Mouse (Mus musculus) gastrocnemius, postnatal 25 days (tissue): ENCODE data around the gene Otop3. TPM values are rescaled to one million over a fixed set of nuclear protein-coding genes. Genes with fewer than 3 reads are reported as not detected.
"Not testable (repeated sequence)": the region's sequence is repeated elsewhere in the genome, so short reads cannot be mapped to it uniquely, and the experiment has no call there.

ENCODE experiments used
- DNase-seq: peaks from one replicate; pipeline ENCODE4 v3.0.0; 2022
- total RNA-seq, 2 experiments: library from RNA; stranded (reverse); gene quantifications; 1 replicate in 1 of 2; 2 replicates in 1 of 2; pipeline ENCODE4 v1.2.3; 2021

Gene Otop3
- total RNA-seq, 2 experiments from 2014 or later, result not detected

GRCm38 (mm10) chr11:115366039-115366705, 31.6 kb downstream of the Otop3 start:
- no peak for DNase-seq

GRCm38 (mm10) chr11:115366706-115367394, 32.3 kb downstream of the Otop3 start:
- DNase-seq, result no peak

DNA sequence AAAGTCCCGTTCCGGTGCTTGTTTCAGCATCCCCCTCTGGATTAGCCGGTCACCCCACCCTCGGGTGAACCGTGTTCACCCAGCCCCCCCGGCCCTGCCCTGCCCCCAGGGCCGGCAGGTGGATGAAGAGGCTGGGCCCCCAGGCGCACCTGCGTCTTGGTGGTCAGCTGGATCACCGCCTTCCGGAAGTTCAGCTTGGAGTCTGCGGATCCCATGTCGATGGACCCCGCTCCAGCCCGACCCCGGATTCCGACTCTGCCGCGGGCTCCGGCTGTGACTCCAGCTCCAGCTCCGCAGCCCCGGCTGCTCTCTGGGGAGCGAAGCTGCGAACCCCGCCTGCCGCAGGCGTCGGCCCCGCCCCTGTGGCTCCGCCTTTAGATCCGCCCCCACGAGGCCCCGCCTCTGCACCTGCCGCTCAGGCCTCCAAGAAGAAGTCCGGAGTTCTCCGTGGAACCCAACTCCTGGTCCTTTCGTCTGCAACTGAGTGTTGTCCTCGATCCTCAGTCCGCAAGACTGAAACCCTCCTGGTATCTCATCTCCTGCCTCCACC, 32.9 kb downstream of the Otop3 start, which contains the start of gene Hid1:
Gene Hid1, minus strand, starts transcription at position 362 of the 550 bp plus-strand sequence.
- peak; percentile 77 for DNase-seq

- no peak for DNase-seq
Observed at GRCm38 (mm10) chr11:115370368-115370767, 35.8 kb downstream of the Otop3 start.

GRCm38 (mm10) chr11:115371354-115371753, 36.8 kb downstream of the Otop3 start:
- DNase-seq, result no peak

DNA sequence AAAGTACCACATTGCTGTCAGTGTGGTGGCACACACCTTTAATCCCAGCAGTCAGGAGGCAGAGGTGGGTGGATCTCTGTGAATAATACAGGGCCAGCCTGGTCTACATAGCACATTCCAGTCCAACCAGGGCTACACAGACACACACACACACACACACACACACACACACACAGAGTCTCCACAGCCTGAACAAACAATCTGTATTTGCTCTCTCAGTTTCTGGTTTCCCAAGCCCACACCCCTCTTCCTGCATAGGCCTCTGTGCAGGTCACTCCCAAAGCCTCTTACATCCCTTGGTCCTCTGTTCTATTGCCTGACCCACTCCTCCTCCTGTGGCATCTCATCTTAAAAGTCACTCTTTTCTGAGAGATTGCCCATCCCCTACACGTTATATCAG, 37.5 kb downstream of the Otop3 start:
- no peak for DNase-seq

GRCm38 (mm10) chr11:115372737-115373136, 38.2 kb downstream of the Otop3 start:
- no peak for DNase-seq

DNA sequence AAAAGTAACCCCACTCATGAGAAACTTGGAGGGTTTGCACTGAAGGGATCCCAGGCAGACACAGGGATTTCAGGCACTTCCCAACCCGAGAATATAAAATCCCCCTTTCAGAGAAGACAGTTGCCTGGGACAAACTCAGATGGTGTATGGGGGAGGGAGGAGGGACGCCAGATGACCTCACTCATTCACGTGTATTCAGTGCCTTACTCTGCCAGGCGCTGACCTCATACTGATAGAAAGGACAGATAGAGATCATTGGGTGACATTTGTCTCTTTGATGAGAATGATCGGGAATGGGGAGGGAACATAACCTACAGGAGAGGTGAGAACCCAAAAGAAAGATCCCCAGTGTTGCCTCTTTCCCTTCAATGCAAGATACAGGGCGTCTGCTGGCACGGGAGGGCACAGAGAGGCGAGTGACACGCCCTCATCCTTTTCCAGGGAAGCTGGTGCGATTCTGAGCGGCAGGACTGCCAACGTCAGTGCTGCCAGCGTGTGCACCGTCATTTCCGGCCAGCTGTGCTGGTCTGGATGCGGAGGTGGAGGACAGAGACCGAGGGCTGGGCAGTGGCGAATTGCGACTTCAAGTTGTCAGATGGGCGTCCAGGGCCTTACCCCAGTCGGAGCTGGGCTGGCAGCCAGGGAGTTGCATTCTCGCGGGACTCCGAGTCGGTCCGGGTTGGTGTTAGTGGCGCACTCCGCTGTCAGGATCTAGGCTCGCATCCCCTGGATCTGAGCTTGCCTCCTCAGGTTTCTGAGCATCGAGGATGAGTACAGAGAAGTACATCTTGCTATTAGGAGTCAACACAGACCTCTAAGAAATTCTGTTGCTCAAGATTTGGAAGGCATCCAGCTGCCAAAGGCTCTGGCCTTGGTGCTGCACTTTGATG, 39.5 kb downstream of the Otop3 start:
- DNase-seq, result peak; percentile 66

GRCm38 (mm10) chr11:115374695-115375425, 40.3 kb downstream of the Otop3 start:
- no peak for DNase-seq

DNA sequence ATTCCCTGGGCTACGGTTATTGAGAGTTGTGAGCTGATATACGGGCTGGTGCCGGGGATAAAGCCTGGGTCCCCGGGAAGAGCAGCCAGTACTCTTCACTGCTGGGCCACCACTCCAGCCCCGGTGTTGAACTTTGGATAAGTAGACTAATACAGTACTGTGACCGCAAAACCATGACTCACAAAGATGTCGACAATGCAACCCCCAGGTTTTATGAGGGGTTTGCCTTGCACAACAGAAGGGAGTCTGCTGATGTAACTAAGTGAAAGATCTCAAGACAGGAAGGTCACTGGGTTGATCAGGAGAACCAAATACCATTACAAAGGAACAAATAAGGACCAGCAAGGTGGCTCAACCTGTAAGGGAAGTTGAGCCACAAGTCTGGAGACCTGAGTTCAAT, 42.2 kb downstream of the Otop3 start:
- DNase-seq, result no peak

- no peak for DNase-seq
Observed at GRCm38 (mm10) chr11:115377254-115377653, 42.7 kb downstream of the Otop3 start.

DNA sequence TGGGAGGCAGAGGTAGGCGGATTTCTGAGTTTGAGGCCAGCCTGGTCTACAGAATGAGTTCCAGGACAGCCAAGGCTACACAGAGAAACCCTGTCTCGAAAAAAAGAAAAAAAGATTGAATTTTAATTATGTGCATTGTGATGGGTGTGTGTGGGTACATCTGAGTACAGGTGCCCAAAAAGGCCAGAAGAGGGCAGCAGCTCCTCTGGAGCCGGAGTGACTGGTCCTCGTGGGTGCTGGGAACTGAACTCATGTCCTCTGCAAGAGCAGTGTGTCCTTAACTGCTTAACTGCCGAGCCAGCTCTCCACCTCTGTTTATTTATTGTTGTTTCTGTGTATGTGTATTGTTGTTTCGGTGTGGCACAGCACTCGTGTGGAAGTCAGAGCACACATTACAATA, 43.3 kb downstream of the Otop3 start:
- no peak for DNase-seq

- no peak for DNase-seq
Observed at GRCm38 (mm10) chr11:115381276-115381675, 46.7 kb downstream of the Otop3 start.

DNA sequence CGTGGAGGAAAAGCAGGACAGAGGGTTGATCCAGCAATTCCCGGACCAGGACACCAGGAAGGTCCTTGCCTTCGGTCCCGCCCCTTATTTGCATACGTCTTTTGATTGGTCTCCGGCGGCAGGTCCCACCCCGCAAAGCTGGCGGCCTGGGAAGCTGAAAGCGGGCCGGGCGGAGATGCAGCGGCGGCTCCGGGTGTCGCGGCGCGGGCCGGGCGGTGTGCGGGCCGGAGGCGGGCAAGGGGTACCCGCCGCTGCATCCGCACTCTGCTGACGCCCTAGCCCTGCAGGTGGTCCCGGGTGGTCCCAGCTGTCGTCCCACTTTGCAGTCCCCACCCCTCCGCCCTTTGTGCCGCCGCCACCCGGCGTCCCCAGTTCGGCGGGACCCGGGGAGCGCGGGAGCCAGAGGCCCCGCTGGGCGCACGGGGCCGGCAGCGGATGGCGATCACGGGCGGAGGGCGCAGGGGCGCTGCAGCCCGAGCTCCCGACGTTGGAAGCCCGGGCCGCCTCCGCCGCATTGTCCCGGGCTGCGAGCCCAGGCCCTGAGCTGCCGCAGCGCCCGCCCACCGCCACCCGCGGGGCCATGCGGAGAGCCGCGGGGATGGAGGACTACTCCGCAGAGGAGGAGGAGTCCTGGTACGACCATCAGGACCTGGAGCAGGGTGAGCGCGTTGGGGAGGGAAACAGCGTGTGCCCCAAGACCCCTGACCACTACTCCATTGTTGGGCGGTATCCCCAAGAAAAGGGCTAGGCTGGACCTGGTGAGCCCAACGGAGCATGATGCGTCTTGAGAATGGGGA, 47.4 kb downstream of the Otop3 start, which contains the start of gene Cdr2l:
Gene Cdr2l, plus strand, starts transcription at position 174 of the 797 bp plus-strand sequence.
- DNase-seq, result peak; percentile 92

- no peak for DNase-seq
Observed at GRCm38 (mm10) chr11:115382891-115383290, 48.4 kb downstream of the Otop3 start.

DNA sequence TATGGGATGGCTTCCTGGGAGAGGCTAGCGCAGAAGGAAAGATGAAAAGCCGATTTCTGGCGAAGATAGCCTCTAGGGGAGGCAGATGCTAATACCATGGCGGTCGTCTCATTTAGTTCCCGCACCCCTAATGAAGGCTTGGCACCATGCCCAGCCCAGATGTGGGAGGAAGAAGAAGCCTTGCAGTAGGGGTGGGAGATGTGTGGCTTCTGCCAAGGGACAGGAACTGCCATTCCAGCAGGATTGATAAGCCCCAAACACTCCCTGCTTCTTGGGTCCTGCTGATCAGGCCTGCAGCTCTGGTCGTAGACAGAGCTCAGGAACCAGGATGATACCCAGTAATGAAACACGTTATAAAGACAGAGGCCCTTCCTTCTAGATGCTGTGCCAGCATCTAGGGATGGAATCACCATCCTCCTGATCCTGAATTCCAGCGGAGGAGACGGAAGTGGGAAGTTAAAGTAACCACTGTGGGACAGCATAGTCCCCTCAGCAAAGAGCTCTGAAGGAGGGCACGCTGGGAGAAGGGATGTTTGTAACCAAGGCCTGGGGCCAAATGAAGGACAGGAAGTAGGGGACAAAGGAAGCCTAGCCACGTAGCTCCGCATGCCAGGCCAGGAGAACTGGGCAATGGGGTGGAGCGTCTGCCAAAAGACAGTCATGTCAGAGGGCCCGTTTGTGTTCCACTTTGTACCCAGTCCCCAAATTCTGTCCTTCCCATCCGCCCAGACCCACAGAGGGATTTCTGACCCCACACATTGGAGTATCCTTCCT, 49.4 kb downstream of the Otop3 start:
- DNase-seq, result no peak

- no peak for DNase-seq
Observed at GRCm38 (mm10) chr11:115384587-115384986, 50.1 kb downstream of the Otop3 start.

DNA sequence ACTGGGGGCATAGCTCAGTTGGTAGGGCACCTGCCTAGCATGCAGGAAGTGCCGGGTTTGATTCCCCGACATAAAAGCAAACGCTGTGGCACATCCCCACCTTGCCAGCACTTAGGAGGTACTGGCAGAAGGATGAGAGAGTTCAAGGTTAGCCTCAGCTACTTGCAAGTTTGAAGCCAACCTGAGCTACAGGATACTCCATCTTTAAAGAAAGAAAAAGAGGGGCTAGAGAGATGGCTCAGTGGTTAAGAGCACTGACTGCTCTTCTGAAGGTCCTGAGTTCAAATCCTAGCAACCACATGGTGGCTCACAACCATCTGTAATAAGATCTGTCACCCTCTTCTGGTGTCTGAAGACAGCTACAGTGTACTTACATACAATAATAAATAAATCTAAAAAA, 52.3 kb downstream of the Otop3 start:
- not testable (repeated sequence) for DNase-seq

DNA sequence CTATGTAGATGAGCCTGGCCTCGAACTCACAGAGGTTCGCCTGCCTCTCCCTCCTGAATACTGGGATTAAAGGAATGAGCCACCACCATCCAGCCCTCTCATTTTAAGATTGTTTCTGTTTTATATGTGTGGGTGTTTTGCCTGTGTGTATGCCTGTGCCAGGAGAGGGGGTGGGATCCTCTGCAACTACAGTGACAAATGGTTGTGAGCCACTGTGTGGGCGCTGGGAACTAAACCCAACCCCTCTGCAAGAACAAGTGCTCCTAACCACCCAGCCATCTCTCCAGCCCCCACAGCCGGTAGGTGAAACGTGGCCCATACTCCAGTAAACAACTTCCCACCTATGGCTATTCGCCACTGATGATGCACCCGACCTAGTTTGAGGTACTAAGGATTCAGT, 56.8 kb downstream of the Otop3 start:
- DNase-seq, result no peak
